Mouse (Mus musculus) fat pad, adult 2 months (tissue): ENCODE data around the gene Aif1l.
A peak's percentile ranks its signal among the peaks of the same experiment; 100 is the strongest.
"Not testable (repeated sequence)": the region's sequence is repeated elsewhere in the genome, so short reads cannot be mapped to it uniquely, and the experiment has no call there.

Experiments
- DNase-seq: peaks from one replicate; pipeline ENCODE4 v3.0.0-alpha.2; 2011; ENCODE audit warnings: low read depth, low spot score; ENCODE audit errors: extremely low read depth

The Aif1l gene

DNA sequence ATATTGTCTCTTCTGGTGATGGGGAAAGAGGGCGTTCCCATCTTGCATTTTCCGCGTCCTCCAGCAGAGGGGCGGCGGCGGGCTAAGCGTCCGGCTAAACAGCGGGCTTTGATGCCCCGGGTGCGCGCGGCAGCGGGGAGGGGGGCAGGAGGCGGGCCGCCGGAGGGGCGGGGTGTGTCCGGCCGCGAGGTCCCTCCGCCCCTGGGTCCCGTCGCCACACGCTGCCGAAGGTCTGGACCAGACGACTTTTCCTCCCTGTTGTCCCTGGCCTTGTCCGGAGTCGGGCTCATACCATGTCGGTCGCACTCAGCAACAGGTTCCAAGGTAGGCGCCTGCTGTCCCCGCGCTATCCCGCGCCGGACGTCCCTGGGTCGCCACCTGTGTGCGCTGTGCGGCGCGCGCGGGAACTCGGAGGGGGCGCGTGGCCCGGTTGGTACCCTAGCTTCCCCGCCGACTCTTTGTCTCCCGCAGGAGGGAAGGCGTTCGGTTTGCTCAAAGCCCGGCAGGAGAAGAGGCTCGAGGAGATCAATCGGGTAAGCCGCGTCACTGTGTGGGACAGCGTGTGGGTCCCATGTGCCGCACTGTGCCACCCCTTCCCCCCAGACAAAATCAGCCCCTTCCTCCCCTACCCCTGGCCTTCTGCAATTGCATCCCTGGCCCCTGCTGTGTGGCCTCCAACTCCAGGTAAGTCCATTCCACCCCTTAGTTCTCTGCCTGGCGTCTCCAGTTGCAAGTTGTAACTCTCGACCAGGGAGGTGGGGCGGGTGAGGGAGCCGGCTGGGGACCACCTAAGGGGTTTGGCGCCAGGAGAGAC, at the start of gene Aif1l:
TSS of gene Aif1l (plus strand) at position 82 of the 814 bp plus-strand sequence.
- no peak for DNase-seq

DNA sequence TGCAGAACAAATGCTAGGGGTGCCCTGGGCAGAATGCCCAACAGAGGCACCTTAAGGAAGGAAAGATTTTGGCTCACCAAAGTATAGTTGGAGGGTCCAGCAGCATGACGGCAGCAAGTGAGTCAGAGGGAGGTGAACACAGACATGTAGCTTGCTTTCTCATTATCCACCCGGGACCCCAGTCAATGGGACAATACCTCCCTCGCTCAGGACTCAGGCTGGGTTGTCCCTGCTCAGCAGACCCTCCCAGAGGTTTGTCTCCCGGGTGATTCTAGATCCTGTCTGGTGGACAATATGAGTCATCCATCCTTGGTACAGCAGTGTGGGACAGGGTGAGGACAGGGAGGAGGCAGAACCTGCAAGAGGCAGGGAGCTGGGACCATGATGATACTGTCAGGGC, 49.0 kb upstream of the Aif1l start:
- no peak for DNase-seq

DNA sequence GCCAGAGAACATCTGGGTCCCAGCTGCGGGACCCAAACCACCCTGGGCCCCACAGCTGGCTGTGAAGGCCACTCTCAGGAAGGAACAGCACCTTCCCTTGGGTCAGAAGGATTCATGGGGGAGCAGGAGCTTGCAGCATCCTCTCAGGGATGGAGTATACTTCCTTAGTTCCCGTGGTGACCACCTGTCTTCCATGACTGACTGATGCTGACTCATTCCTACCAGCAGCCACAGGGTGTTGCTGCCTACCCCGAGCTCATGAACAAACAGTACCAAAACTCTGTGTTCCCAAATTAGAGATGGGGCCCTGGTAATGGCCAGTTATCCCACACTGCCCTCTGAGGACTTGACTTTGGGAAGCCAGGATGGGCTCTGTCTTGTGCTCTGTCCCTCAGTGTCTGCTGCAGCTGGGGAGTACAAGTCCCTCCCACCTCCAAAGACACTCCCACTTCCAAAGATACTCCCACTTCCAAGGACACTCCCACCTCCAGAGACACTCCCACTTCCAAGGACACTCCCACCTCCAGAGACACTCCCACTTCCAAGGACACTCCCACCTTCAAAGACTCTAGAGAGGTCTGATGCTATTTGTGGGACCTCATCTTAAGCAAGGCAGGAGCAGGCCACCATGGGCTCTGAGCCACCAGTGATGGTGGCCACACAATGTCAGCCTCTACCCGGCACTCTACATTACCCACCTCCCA, 48.1 kb upstream of the Aif1l start:
- no peak for DNase-seq

DNA sequence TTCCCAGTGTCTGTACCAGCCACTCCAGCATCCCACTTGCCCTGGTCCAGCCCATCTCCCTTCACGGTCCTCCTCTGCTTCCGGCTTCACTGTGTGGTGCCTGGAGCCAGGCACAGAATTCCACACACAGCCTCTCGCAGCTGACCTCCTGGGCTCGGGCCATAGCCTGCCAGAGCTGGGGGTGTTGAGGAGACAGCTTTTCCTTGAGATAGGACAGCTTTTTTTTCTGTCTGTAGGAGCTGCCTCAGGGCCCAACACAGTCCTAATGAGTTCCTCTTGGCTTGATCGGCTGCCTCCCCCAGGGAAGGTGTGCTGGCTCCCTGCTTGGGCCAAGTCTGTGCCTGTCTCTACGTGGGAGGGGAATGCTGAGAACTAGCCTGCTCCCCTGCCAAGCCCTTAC, 45.9 kb upstream of the Aif1l start:
- peak; percentile 18 for DNase-seq

DNA sequence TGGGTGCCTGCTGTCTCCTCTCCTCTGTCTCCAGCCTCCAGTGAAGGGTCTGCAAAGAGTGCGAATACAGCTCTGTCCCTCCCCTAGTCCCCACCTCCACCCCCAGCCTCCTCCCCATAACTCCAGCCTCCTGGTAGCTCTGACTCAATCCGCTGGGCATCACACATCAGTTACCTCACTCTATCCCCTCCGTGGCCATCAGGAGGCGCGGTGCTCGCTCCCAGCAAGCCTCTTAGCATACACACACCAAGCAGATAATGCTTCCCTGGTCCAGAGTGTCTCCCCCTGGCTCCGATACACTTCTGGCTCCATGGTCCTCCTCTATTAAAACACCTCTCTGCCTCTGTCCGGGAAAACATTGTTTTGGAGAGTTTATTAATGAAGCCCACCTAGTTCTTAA, 45.3 kb upstream of the Aif1l start:
- DNase-seq, result no peak

DNA sequence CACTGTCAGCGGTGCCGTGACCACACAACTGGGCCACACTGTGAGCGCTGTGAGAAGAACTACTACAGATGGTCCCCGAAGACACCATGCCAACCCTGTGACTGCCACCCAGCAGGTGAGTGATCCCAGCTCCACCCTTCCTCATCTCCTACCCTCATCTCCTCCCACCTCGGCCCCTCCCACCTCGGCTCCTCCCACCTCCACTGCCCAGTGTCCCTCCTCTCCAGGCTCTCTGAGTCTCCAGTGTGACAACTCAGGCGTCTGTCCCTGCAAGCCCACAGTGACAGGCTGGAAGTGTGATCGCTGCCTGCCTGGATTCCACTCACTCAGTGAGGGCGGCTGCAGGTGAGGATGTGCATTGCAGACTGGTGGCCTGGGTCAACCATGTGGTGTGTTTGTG, 44.3 kb upstream of the Aif1l start:
- no peak for DNase-seq

DNA sequence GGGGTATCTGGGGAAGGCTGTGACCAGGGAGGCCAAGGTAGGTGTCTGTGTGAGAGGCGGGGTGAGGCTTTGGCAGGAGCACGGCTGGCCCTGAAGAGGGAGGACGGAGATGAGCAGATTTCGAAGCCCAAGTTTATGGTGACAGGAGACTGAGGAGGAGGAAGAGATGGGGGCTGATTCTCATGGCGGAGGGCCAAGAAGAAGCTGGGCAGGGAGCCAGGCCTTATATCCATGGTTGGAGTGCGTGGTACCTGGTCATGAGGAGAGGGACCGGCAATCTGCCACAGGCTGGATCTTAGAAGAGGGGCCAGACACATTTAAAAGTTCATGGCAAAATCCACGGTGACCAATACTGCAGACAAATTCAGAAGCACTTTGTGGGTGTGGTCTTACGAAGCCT, 43.5 kb upstream of the Aif1l start:
- DNase-seq, result no peak

DNA sequence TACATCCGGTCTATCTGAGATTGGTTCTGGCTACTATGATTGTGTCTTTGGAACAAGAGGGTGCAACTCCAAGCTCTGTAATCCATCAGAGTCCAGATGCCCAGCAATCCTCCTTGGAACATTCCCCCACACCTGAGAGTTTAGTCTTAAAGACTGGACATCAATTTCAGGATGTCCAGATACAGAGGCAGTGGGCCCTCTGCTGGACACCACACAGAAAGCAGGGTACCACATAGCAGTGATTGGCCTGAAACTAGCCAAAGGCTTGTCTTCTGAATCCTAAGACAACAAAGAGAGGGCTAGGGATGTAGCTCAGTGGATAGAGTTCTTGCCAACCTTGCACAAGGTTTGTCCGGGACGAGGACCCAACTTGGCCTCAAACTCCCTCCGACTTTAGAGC, 37.4 kb upstream of the Aif1l start:
- no peak for DNase-seq

DNA sequence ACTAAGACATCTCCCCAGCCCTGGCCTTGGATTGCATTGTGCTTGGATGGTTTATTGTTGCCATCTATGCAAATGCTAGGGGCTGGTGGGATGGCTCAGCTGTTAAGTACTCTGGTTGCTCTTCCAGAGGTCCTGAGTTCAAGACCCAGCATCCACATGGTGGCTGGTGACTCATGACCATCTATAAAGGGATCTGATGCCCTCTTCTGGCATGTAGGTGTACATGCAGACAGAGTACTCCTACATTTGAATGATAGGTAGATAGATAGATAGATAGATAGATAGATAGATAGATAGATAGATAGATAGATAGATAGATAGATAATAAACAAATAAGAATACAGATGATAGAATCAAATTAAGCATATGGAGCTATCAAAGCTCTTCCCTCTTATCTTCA, 35.7 kb upstream of the Aif1l start:
- DNase-seq, result not testable (repeated sequence)

DNA sequence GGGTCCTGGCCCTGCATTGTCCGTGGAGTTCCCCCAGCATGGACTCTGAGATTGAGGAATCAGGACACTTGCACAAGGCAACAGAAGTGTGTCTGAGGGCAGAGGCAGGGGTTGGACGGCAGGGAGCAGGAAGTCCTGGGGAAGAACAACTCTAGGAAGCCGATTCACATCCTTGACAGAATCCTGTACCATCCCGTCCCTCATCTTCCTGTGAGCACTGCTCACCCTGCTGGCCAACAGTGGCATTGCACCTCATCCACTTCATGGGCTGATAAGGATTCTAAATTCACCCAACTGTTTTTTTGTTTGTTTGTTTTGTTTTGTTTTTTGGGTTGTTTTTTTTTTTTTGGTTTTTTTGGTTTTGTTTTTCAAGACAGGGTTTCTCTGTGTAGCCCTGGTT, 34.8 kb upstream of the Aif1l start:
- DNase-seq, result no peak

DNA sequence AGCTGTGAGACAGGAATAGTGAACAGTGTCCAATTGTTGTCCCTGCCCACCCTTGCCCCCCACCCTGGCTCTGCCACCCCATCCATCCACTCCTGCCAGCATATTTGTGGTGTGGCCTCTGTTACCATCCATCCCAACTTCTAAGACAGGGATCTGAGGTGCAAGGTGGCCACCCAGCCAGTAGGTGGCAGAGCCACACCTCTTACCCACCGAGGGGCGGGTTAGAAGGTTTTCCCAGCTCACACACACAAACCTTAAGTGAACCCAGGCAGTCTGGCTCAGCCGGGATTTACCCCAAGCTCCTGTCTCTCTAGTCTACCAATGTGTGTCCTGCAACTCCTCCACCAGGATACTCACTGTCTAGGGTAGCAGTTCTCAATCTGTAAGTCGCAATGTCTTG, 32.3 kb upstream of the Aif1l start:
- DNase-seq, result no peak

DNA sequence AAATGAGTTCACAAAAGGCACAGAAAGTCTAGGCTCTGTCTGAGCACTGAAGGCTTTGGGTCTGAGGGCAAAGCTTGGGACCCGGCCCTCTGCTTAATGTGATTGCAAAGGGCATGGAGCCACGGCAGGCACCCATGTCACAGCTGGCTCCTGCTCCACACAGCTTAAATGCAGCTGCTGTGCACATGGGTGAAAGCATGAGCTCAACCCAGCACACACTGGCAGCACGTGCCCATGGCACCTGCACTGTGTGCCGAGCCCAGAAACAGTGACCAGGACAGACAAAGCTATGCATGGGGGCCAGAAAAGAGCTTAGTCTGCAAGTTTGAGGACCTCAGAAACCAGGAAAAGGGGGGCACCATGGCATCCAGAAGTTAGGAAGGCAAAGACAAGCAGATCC, 26.3 kb upstream of the Aif1l start:
- no peak for DNase-seq

DNA sequence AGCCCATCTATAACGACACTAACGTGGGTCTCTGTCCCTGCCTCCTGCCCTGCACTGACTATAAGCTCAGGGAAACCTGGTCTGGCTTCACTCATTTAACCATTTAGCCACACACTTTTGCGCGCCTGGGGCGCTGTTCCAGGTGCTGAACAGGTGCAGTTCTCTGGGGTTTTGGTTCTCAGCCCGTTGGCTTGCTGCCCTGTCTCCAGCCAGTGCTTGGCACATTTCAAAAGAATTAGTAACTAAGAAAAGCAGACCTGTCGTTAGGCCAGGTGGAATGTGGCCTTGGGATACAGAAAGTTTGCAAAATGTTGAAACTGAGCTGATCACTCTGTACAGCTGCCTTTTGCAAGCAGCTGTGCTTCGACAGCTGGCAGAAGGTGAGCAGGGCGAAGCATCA, 25.1 kb upstream of the Aif1l start:
- peak; percentile 64 for DNase-seq

DNA sequence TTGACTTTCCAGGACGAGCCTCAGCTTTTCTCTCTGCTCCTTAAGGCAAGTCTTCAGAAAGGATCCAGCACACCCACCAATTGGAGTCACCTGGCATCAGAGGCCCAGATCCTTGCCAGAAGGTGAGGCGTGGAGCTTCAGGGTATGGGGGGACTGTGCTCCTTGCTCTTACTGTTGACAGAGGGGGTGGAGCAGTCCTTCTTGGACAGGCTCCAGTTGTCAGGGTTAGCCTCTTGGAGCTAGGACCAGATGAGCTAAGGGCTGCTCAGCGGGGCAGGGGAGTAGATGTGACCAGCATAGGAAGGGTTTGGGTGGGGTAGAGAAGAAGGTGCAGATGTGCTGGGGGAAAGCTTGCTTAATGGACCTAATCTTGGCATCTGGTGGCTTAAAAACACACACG, 24.0 kb upstream of the Aif1l start:
- DNase-seq, result no peak

DNA sequence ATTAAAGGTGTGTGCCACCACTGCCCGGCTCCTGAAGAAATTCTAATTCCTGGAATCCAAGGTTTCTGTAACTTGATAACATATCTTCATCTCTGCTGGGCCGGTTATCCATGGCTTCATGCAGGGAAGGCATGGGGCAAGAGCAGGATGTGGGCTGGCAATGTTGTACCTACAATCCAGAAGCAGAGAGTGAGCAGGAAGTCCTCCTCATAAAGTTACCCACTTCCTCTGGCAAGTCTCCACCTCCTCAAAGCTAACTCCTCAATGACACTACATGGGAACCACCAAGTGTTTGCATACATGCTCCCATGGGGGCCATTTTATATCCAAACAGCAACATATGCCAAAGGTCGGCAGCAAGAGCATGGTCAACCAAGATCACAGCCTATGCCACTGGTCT, 20.3 kb upstream of the Aif1l start:
- no peak for DNase-seq

DNA sequence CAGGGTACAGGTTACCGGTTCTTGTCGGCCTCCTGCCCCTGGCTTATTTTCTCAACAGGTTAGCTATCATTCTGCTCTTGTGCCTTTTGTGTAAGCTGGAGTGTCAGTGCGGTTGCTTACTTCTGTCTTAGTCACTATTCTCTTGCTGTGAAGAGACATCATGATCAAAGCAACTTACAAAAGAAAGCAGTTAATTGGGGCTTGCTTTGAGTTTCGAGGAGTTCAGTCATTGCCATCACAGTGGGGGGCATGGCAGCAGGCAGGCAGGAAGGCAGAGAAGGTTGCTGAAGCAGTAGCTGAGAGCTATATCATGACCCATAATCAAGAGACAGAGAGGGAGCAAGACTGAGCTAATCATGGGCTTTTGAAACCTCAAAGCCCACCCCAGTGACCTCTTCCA, 15.4 kb upstream of the Aif1l start:
- DNase-seq, result no peak

DNA sequence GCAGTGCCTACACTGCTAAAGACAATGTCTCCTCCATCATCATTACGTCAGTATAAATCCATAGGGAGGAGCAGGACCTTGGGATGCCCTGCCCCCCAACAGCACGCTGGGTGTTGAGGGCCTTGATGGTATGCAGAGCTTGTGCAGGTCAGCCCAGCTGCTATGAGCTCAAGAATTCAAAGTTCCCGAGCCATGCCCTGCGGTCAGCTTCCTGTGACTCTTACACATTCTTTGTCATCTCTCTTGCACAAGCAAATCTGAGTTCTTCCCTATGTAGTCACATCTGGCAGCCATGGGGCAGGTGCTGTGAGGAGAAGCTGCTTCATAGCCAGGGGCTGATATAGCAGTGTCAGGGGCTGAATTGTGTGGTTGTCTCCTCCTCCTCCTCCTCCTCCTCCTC, 14.9 kb upstream of the Aif1l start:
- DNase-seq, result no peak

DNA sequence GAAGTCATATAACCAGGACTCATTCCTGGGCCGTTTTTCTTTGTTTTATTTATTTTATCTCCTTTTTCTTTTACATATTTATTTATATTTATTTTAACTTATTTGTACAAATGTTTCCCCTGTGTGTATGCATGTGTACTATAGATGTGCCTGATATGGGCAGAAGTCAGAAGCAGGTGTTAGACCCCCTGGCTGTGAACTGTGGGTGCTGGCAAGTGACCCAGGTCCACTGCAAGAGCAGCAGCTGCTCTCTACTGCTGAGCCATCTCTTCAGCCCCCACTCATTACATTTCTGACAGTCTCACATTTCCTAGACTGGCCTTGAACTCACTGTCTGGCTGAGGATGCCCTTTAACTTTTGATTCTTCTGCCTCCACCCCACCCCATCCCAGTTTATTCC, 11.6 kb upstream of the Aif1l start:
- DNase-seq, result no peak

DNA sequence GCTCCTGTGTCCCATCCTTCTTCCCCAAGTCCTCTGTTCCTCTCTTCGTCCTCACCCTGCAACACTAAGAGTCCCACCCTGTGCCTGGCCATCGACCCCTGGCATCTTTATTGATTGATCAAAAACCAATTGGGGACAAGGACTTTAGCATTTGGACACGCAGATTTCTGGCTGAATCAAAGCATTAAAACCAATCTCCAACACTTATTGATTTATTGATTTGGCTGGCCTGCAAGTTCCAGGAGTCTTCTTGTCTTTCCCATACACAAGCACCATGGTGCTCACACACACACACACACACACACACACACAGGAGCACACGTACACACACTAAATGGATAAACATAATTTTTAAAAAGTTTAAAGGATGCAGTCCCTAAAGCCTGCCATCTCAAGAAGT, 6.9 kb upstream of the Aif1l start:
- no peak for DNase-seq

DNA sequence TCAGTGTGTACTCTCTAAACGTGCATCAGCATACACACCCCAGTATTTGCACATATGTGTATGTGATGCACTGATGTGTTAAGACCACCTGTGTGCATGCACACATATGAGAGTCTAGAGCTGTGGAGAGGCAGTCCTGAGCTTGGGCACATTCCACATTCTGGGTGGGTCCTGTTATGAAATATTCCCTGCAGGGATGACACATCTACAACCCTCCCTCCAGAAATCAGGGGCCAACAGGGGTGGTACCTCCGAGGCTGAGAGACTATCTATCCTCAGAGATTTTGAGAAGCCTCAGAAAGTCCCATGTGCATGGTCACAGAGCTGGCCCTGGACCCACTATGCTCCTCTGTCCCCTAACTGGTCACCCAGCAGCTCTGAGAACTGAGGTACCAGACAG, 4.4 kb upstream of the Aif1l start:
- DNase-seq, result no peak

DNA sequence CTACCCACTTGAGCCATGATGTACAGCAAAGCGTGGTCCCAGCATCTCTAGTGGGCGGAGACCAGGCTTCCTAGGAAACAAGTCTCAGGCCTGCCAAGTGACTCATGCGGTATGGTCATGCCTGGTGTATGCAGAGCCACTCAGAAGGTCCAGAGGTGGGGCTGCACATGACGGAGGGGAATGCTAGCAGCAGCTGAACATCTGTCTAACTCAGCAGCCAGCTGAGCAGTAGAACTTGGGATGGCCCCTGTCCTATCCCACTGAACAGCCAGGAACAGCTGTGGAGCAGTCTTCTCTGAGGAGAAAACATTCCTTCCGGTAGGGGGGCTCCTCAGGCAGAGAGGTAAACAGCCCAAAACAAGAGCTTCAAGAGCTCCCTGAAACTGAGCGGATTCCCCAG, 1.5 kb upstream of the Aif1l start:
- DNase-seq, result no peak

DNA sequence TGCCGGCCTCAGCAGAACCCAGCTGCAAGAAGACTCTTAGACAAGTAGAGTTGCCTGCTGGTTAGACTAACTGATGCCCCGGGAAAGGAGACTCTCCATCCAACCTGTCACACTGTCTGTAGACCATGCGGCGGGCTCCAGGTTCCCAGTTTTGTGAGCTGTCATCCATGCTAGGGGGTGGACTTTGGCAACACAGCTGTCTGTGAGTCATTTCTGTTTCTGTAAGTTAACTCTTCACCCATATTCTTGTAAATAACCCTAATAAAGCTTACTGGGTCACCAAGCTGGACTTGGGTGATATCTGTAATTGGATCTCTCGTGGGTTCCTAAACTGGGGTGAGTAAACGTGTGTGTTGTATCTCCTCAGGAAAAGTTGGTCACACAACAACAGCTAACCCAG, 1.1 kb upstream of the Aif1l start:
- no peak for DNase-seq

DNA sequence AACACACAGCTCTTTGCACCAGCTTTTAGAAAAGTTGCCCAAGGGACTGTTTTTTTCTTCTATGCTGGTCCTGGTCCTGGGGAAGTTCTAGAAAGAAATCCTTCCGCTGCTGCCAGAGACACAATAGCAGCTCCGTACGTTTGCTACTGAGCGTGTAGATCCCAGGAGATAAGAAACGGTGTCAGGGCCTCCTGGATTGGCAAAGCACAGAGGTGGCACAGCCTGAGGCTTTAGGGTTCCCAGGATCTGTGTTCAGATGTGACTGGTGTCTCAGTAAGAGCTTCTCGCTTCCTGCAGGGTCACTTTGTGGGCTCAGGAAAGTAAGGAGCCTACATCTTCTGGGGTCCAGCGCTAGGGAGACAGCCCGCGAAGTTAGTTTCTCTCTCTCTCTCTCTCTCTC, 1.0 kb downstream of the Aif1l start:
- DNase-seq, result no peak
